Mouse (Mus musculus) CH12.LX (cell line): ENCODE data around the gene Deup1. TPM values are rescaled to one million over a fixed set of nuclear protein-coding genes. Genes with fewer than 3 reads are reported as not detected.

Experiments
- DNase-seq: peaks from one replicate; pipeline ENCODE4 v3.0.0-alpha.2; 2013; ENCODE audit errors: extremely low read depth
- H3K27ac ChIP-seq: 2 replicates; pipeline ENCODE4 v1.5.1; 2012; ENCODE audit warnings: low read depth, mild to moderate bottlenecking, control low read depth, moderate library complexity; ENCODE audit not compliant: insufficient read depth
- H3K27me3 ChIP-seq: replicated peaks from 2 replicates; pipeline ENCODE3; 2012; ENCODE audit warnings: inconsistent platforms
- H3K36me3 ChIP-seq, 2 experiments: replicated peaks in 1 of 2; 2 replicates each; pipeline versions ENCODE3 to v1.6.1; 2012; ENCODE audit warnings: inconsistent platforms in 1 of 2, low read length in 1 of 2, mild to moderate bottlenecking in 1 of 2, mixed read lengths in 1 of 2, moderate library complexity in 1 of 2; ENCODE audit not compliant: control insufficient read depth in 1 of 2, insufficient read depth in 1 of 2
- H3K4me1 ChIP-seq, 2 experiments: 2 replicates each; pipeline ENCODE4 v1.6.1; 2012; ENCODE audit warnings: inconsistent platforms in 1 of 2, moderate library complexity in 1 of 2; ENCODE audit not compliant: insufficient read depth in 2 of 2, control insufficient read depth in 1 of 2
- H3K4me2 ChIP-seq: 2 replicates; pipeline ENCODE4 v1.6.1; 2012; ENCODE audit warnings: low read depth, mild to moderate bottlenecking, control low read depth; ENCODE audit not compliant: poor library complexity, insufficient read depth, severe bottlenecking
- H3K4me3 ChIP-seq, 3 experiments: fragments of 150-350 bp in 1 of 3; sonication (generic) in 1 of 3; replicated peaks in 1 of 3; 2 replicates each; pipeline versions ENCODE3 to v1.5.1; 2011 to 2012; ENCODE audit warnings: low read depth in 2 of 3, low read length in 2 of 3, mild to moderate bottlenecking in 2 of 3, moderate library complexity in 2 of 3, control low read depth in 1 of 3, improper control_type of control experiment in 1 of 3, inconsistent platforms in 1 of 3, mixed read lengths in 1 of 3; ENCODE audit not compliant: poor library complexity in 1 of 3
- H3K79me2 ChIP-seq: replicated peaks from 2 replicates; pipeline ENCODE4 v1.6.1; 2012; ENCODE audit warnings: mild to moderate bottlenecking, moderate library complexity; ENCODE audit not compliant: control insufficient read depth, poor library complexity, insufficient read depth, severe bottlenecking; ENCODE audit errors: extremely low read depth
- H3K9ac ChIP-seq: 2 replicates; pipeline ENCODE4 v1.6.1; 2012; ENCODE audit warnings: low read depth, mild to moderate bottlenecking, control low read depth, moderate library complexity; ENCODE audit not compliant: insufficient read depth
- H3K9me3 ChIP-seq: replicated peaks from 2 replicates; pipeline ENCODE3; 2012; ENCODE audit warnings: low read length, inconsistent platforms, mixed read lengths
- BHLHE40 ChIP-seq: IDR thresholded peaks from 2 replicates; pipeline ENCODE4 v1.6.1; 2011; ENCODE audit warnings: mild to moderate bottlenecking, low read depth, low read length, improper control_type of control experiment
- CHD1 ChIP-seq: IDR thresholded peaks from 2 replicates; pipeline ENCODE4 v1.6.1; 2012; ENCODE audit warnings: low read depth, low read length, improper control_type of control experiment, inconsistent platforms
- E2F4 ChIP-seq: IDR thresholded peaks from 2 replicates; pipeline ENCODE4 v1.6.1; 2011; ENCODE audit warnings: low read depth, low read length, improper control_type of control experiment; ENCODE audit not compliant: insufficient replicate concordance
- ELF1 ChIP-seq: IDR thresholded peaks from 2 replicates; pipeline ENCODE4 v1.6.1; 2014; ENCODE audit warnings: low read depth, mild to moderate bottlenecking, inconsistent platforms, low read length, improper control_type of control experiment
- ETS1 ChIP-seq: conservative IDR thresholded peaks from 2 replicates; pipeline ENCODE4 v1.6.1; 2012; ENCODE audit warnings: low read depth, mild to moderate bottlenecking, inconsistent platforms, low read length, improper control_type of control experiment, moderate library complexity
- GABPA ChIP-seq: IDR thresholded peaks from 2 replicates; pipeline ENCODE4 v1.6.1; 2012; ENCODE audit warnings: low read depth, low read length, improper control_type of control experiment, inconsistent platforms; ENCODE audit not compliant: insufficient replicate concordance
- HCFC1 ChIP-seq: IDR thresholded peaks from 2 replicates; pipeline ENCODE4 v1.6.1; 2012; ENCODE audit warnings: low read depth, mild to moderate bottlenecking, inconsistent platforms, low read length, improper control_type of control experiment
- IRF4 ChIP-seq: IDR thresholded peaks from 2 replicates; pipeline ENCODE4 v1.6.1; 2014; ENCODE audit warnings: low read depth, mild to moderate bottlenecking, inconsistent platforms, low read length, improper control_type of control experiment
- JUND ChIP-seq: conservative IDR thresholded peaks from 2 replicates; pipeline ENCODE4 v1.6.1; 2011; ENCODE audit warnings: low read depth, low read length, improper control_type of control experiment
- MEF2A ChIP-seq: IDR thresholded peaks from 2 replicates; pipeline ENCODE4 v1.6.1; 2014; ENCODE audit warnings: low read depth, mild to moderate bottlenecking, inconsistent platforms, low read length, improper control_type of control experiment, borderline replicate concordance
- MYC ChIP-seq: IDR thresholded peaks from 2 replicates; pipeline ENCODE4 v1.6.1; 2011; ENCODE audit warnings: low read depth, mild to moderate bottlenecking, improper control_type of control experiment, low read length
- SIN3A ChIP-seq: IDR thresholded peaks from 2 replicates; pipeline ENCODE4 v1.6.1; 2012; ENCODE audit warnings: low read length, improper control_type of control experiment, inconsistent platforms
- TCF12 ChIP-seq: IDR thresholded peaks from 2 replicates; pipeline ENCODE4 v1.6.1; 2014; ENCODE audit warnings: low read depth, mild to moderate bottlenecking, inconsistent platforms, low read length, improper control_type of control experiment
- UBTF ChIP-seq: IDR thresholded peaks from 2 replicates; pipeline ENCODE4 v1.6.1; 2012; ENCODE audit warnings: low read depth, mild to moderate bottlenecking, inconsistent platforms, low read length, improper control_type of control experiment, moderate library complexity
- ZMIZ1 ChIP-seq: IDR thresholded peaks from 2 replicates; pipeline ENCODE4 v1.6.1; 2012; ENCODE audit warnings: low read depth, mild to moderate bottlenecking, inconsistent platforms, low read length, improper control_type of control experiment
- ZNF384 ChIP-seq: IDR thresholded peaks from 2 replicates; pipeline ENCODE4 v1.6.1; 2012; ENCODE audit warnings: low read depth, low read length, improper control_type of control experiment, inconsistent platforms
- dilution Hi-C: fragments of 300-500 bp; cut with MboI; formaldehyde crosslinking; loops from 2 replicates; pipeline ENCODE4 v1.14.3; 2020; ENCODE audit warnings: low sequenced_read_pairs; ENCODE audit not compliant: extremely low pct_unique_long_range_greater_than_20kb, extremely low pct_ligation_motif_present
- in situ Hi-C: fragments of 300-500 bp; cut with MboI; formaldehyde crosslinking; loops from 3 replicates; pipeline ENCODE4 v1.14.3; 2019; ENCODE audit warnings: low sequenced_read_pairs, low pct_ligation_motif_present, low pct_unique_long_range_greater_than_20kb, mixed read lengths
- polyA plus RNA-seq: library from polyadenylated mRNA; unstranded; fragments of >175 nt; gene quantifications from 2 replicates; pipeline ENCODE4 v1.2.1, GENCODE M21; 2012; ENCODE audit warnings: low read depth; ENCODE audit not compliant: insufficient read length
- total RNA-seq, 2 experiments: library from RNA; depleted of rRNA; stranded (reverse); fragments of 300-350 nt in 1 of 2; fragments of >200 nt in 1 of 2; gene quantifications; 2 replicates each; pipeline ENCODE4 v1.2.3; 2012 to 2014

Gene Deup1
- total and polyA plus RNA-seq, 3 experiments, result 0.04 to 0.42 (median 0.29) TPM

DNA sequence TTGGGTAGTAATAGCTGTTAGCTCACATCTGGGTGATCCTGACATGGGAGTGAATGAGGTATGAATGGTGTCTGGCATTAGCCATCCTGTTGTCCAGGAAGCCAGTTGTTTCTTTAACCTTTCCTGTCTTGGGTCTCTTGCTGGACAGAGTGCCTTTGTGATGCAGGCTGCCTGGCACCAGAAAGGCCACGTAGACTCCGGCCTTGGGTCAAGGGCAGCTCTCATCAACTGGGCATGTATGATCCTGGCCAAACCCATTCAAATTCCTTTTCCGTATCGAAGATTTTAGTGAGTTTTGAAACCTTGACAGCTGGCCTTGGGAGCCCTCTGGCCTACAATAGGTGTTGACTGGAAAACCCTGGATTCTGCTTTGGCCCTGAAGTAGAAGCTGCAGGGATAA lies 109.8 kb downstream of the Deup1 start:
- peaks cover 13 to 77% of the 10 kb centered on the region in 2 experiments for H3K36me3 ChIP-seq
- TF ChIP-seq BHLHE40 (no peak), ETS1 (no peak)

DNA sequence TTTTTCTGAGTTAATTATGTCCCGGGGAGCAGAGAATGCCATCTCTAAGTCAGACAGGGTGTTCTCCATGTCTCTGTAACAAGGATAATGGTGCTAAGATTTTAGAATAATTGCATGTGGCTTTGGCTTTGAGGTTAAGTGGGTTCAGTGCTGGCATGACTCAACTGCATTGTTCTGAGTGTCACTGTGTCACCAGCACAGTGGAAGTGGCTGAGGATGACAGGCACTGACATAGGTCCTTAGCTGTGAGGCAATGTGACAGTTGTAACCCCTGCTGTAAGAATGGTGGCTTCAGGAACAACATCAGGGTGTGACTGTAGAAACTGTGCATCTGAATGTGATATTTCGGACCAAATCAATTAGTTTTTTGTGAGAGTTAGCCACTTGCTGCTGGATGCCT lies 111.7 kb downstream of the Deup1 start:
- peaks cover 9 to 45% of the 10 kb centered on the region in 2 experiments for H3K4me1 ChIP-seq
- TF ChIP-seq TCF12, result no peak
- no peak for TF ChIP-seq MEF2A
- no peak for TF ChIP-seq IRF4
- no peak for TF ChIP-seq HCFC1
- no peak for TF ChIP-seq ZNF384
- TF ChIP-seq ELF1, result no peak
- TF ChIP-seq MYC, result no peak
- TF ChIP-seq ETS1, result no peak
- no peak for TF ChIP-seq CHD1
- TF ChIP-seq SIN3A, result no peak
- TF ChIP-seq BHLHE40, result no peak
- no peak for TF ChIP-seq UBTF
- no peak for TF ChIP-seq ZMIZ1
- TF ChIP-seq GABPA, result no peak
- in situ Hi-C loops (no loop called here), dilution Hi-C loops (no loop called here)
- no peaks in the 10 kb centered on the region for H3K27me3 ChIP-seq
- DNase-seq, result no peak
- no peaks in the 10 kb centered on the region for H3K9me3 ChIP-seq
- no peak overlapping the region for H3K27ac ChIP-seq
- no peak overlapping the region for H3K9ac ChIP-seq
- H3K36me3 ChIP-seq, result peaks cover 9 to 82% of the 10 kb centered on the region in 2 experiments
- peaks cover 3% of the 10 kb centered on the region for H3K79me2 ChIP-seq
- H3K4me2 ChIP-seq, result no peak overlapping the region
- no peak overlapping the region for H3K4me3 ChIP-seq

More for the DNA sequence above, 109.8 kb downstream of the Deup1 start:
- in situ Hi-C loops (no loop called here), dilution Hi-C loops (no loop called here)
- H3K9ac ChIP-seq, result no peak overlapping the region
- H3K27ac ChIP-seq, result no peak overlapping the region
- H3K9me3 ChIP-seq, result no peaks in the 10 kb centered on the region
- no peak overlapping the region for H3K4me3 ChIP-seq
- H3K4me1 ChIP-seq, result peaks cover 8 to 46% of the 10 kb centered on the region in 2 experiments
- no peaks in the 10 kb centered on the region for H3K27me3 ChIP-seq
- no peak overlapping the region for H3K4me2 ChIP-seq
- peaks cover 4% of the 10 kb centered on the region for H3K79me2 ChIP-seq
- no peak for DNase-seq

DNA sequence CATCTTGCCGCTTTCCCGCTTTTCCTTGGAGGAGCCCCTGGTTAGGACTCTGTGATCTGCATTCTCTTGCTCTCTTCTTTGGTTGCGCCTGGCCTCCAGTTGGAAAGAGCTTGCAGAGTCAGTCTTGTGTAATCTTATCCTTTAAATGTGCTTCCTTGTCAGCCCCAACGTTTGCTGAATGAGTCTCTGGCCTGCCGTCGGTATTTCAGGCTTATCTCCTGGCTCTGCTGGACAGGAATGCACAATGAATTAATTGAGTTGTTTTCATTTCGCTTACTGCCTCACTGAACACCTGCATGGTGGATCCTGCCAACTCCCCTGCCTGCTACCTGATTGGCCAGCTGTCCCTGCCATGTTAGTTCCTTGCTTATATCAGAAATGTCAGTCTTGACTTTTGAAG lies 114.8 kb downstream of the Deup1 start:
- no peak overlapping the region for H3K4me3 ChIP-seq
- peaks cover 10 to 86% of the 10 kb centered on the region in 2 experiments for H3K36me3 ChIP-seq
- no peak for TF ChIP-seq ZMIZ1
- TF ChIP-seq UBTF, result no peak
- no peak for TF ChIP-seq ELF1
- TF ChIP-seq GABPA, result no peak
- no peak for TF ChIP-seq JUND
- no peak for TF ChIP-seq IRF4
- TF ChIP-seq E2F4, result no peak
- TF ChIP-seq, all 38 proteins: peak for 0
- Histone ChIP-seq H3K9ac (no peak overlapping the region), H3K4me1 (peaks cover 15 to 69% of the 10 kb centered on the region in 2 experiments), H3K27me3 (no peaks in the 10 kb centered on the region), H3K27ac (no peak overlapping the region), H3K9me3 (no peaks in the 10 kb centered on the region), H3K79me2 (peaks cover 6% of the 10 kb centered on the region; the same call in 1 of the 2 replicates), H3K4me2 (no peak overlapping the region)
- in situ Hi-C loops, result no loop called here
- dilution Hi-C loops, result no loop called here
- DNase-seq, result no peak
